Mouse (Mus musculus): ENCODE data around the gene Dcps. TPM values are rescaled to one million over a fixed set of nuclear protein-coding genes. Genes with fewer than 3 reads are reported as not detected.

The Dcps gene
- polyA plus RNA-seq, 1 experiment from 2014 or later, result 90.9 TPM

- peak overlapping the region; percentile 53 for H3K4me2 ChIP-seq
- peak overlapping the region; percentile 41 for H3K9ac ChIP-seq (ENCODE audit: low read depth, low read length)
- peaks cover 37% of the 10 kb centered on the region for H3K4me1 ChIP-seq (replicated peaks; ENCODE audit: control insufficient read depth, insufficient read depth, low read length)
- H3K27ac ChIP-seq (ENCODE audit: low read depth, low read length), result peak overlapping the region; percentile 95
- H3K36me3 ChIP-seq (ENCODE audit: control insufficient read depth, insufficient read depth, low read length), result peaks cover 11% of the 10 kb centered on the region
- no peaks in the 10 kb centered on the region for H3K9me3 ChIP-seq (ENCODE audit: control insufficient read depth, low read length)
- DNase-seq (ENCODE audit: low spot score) (peak; percentile 64), ATAC-seq (replicated peaks; ENCODE audit: low FRiP score) (peak; percentile 93)
- no peaks in the 10 kb centered on the region for H3K27me3 ChIP-seq (replicated peaks; ENCODE audit: control insufficient read depth, insufficient read depth, low read length)
- 0 out of 2 replicates have a peak overlapping the region, but pooled peaks have one; percentile 9 for H3K4me3 ChIP-seq (ENCODE audit: low read depth, low read length)
- WGBS, result 37% methylated on average over 5 of the region's 5 CpGs
These were observed 53.2 kb downstream of the Dcps start for GRCm38 (mm10) chr9:35122551-35123266.

GRCm38 (mm10) chr9:35119168-35119567, 56.7 kb downstream of the Dcps start, which contains the start of gene St3gal4:
Gene St3gal4, minus strand, starts transcription at chr9:35119268.
- Histone ChIP-seq H3K4me1 (replicated peaks; ENCODE audit: control insufficient read depth, insufficient read depth, low read length) (peaks cover 47% of the 10 kb centered on the region), H3K36me3 (ENCODE audit: control insufficient read depth, insufficient read depth, low read length) (peaks cover 3% of the 10 kb centered on the region), H3K4me3 (ENCODE audit: low read depth, low read length) (peak within 1 kb of the TSS; percentile 83), H3K4me2 (peak within 1 kb of the TSS; percentile 91), H3K27me3 (replicated peaks; ENCODE audit: control insufficient read depth, insufficient read depth, low read length) (no peaks in the 10 kb centered on the region), H3K27ac (ENCODE audit: low read depth, low read length) (peak within 1 kb of the TSS; percentile 97), H3K9ac (ENCODE audit: low read depth, low read length) (peak within 1 kb of the TSS; percentile 95), H3K9me3 (ENCODE audit: control insufficient read depth, low read length) (no peaks in the 10 kb centered on the region)
- no peak for ATAC-seq (replicated peaks; ENCODE audit: low FRiP score)
- no peak for DNase-seq (ENCODE audit: low spot score)
- 83% methylated on average over 6 of the region's 6 CpGs for whole genome bisulfite sequencing

- ATAC-seq (replicated peaks; ENCODE audit: low FRiP score) (no peak), DNase-seq (ENCODE audit: low spot score) (no peak)
- Histone ChIP-seq H3K4me1 (replicated peaks; ENCODE audit: control insufficient read depth, insufficient read depth, low read length) (peaks cover 47% of the 10 kb centered on the region), H3K27me3 (replicated peaks; ENCODE audit: control insufficient read depth, insufficient read depth, low read length) (no peaks in the 10 kb centered on the region), H3K9me3 (ENCODE audit: control insufficient read depth, low read length) (no peaks in the 10 kb centered on the region), H3K9ac (ENCODE audit: low read depth, low read length) (no peak overlapping the region; the same call in 1 of the 2 replicates), H3K36me3 (ENCODE audit: control insufficient read depth, insufficient read depth, low read length) (peaks cover 2% of the 10 kb centered on the region; the same call in 1 of the 2 replicates), H3K4me3 (ENCODE audit: low read depth, low read length) (peak overlapping the region; percentile 83), H3K27ac (ENCODE audit: low read depth, low read length) (peak overlapping the region; percentile 97; the same call in 1 of the 2 replicates), H3K4me2 (peak overlapping the region; percentile 91)
- WGBS, result 80% methylated on average over 2 of the region's 2 CpGs
These were observed 57.3 kb downstream of the Dcps start for GRCm38 (mm10) chr9:35118563-35118962.

- Histone ChIP-seq H3K4me2 (peak overlapping the region; percentile 91), H3K4me3 (ENCODE audit: low read depth, low read length) (peak overlapping the region; percentile 83), H3K27me3 (replicated peaks; ENCODE audit: control insufficient read depth, insufficient read depth, low read length) (no peaks in the 10 kb centered on the region), H3K36me3 (ENCODE audit: control insufficient read depth, insufficient read depth, low read length) (peaks cover 2% of the 10 kb centered on the region; the same call in 1 of the 2 replicates), H3K9me3 (ENCODE audit: control insufficient read depth, low read length) (no peaks in the 10 kb centered on the region), H3K4me1 (replicated peaks; ENCODE audit: control insufficient read depth, insufficient read depth, low read length) (peaks cover 39% of the 10 kb centered on the region), H3K27ac (ENCODE audit: low read depth, low read length) (peak overlapping the region; percentile 97), H3K9ac (ENCODE audit: low read depth, low read length) (peak overlapping the region; percentile 95)
- DNase-seq (ENCODE audit: low spot score) (peak; percentile 59), ATAC-seq (replicated peaks; ENCODE audit: low FRiP score) (peak; percentile 14; the same call in 1 of the 2 replicates)
- WGBS, result 16% methylated on average over 15 of the region's 15 CpGs
These were observed 58.2 kb downstream of the Dcps start for GRCm38 (mm10) chr9:35117384-35118295.

- Histone ChIP-seq H3K9me3 (ENCODE audit: control insufficient read depth, low read length) (no peaks in the 10 kb centered on the region), H3K4me3 (ENCODE audit: low read depth, low read length) (peak overlapping the region; percentile 83), H3K36me3 (ENCODE audit: control insufficient read depth, insufficient read depth, low read length) (peaks cover 2% of the 10 kb centered on the region; the same call in 1 of the 2 replicates), H3K9ac (ENCODE audit: low read depth, low read length) (peak overlapping the region; percentile 95), H3K27me3 (replicated peaks; ENCODE audit: control insufficient read depth, insufficient read depth, low read length) (no peaks in the 10 kb centered on the region), H3K4me1 (replicated peaks; ENCODE audit: control insufficient read depth, insufficient read depth, low read length) (peaks cover 40% of the 10 kb centered on the region), H3K4me2 (peak overlapping the region; percentile 91), H3K27ac (ENCODE audit: low read depth, low read length) (peak overlapping the region; percentile 97)
- DNase-seq (ENCODE audit: low spot score) (peak; percentile 87), ATAC-seq (replicated peaks; ENCODE audit: low FRiP score) (peak; percentile 88)
- under 1% methylated on average over 78 of the region's 84 CpGs for WGBS
These were observed 59.2 kb downstream of the Dcps start for GRCm38 (mm10) chr9:35116391-35117381.

GRCm38 (mm10) chr9:35115804-35116203, 60.1 kb downstream of the Dcps start:
- ATAC-seq (replicated peaks; ENCODE audit: low FRiP score) (no peak), DNase-seq (ENCODE audit: low spot score) (no peak)
- peak overlapping the region; percentile 83 for H3K4me3 ChIP-seq (ENCODE audit: low read depth, low read length)
- H3K4me2 ChIP-seq, result peak overlapping the region; percentile 91
- no peaks in the 10 kb centered on the region for H3K9me3 ChIP-seq (ENCODE audit: control insufficient read depth, low read length)
- no peaks in the 10 kb centered on the region; the same call in 1 of the 2 replicates for H3K36me3 ChIP-seq (ENCODE audit: control insufficient read depth, insufficient read depth, low read length)
- 38% methylated on average over 4 of the region's 4 CpGs for WGBS
- H3K9ac ChIP-seq (ENCODE audit: low read depth, low read length), result peak overlapping the region; percentile 95
- H3K4me1 ChIP-seq (replicated peaks; ENCODE audit: control insufficient read depth, insufficient read depth, low read length), result peaks cover 41% of the 10 kb centered on the region
- no peaks in the 10 kb centered on the region for H3K27me3 ChIP-seq (replicated peaks; ENCODE audit: control insufficient read depth, insufficient read depth, low read length)
- H3K27ac ChIP-seq (ENCODE audit: low read depth, low read length), result peak overlapping the region; percentile 97

GRCm38 (mm10) chr9:35115299-35115698, 60.6 kb downstream of the Dcps start:
- Histone ChIP-seq H3K9me3 (ENCODE audit: control insufficient read depth, low read length) (no peaks in the 10 kb centered on the region), H3K27ac (ENCODE audit: low read depth, low read length) (peak overlapping the region; percentile 97; the same call in 1 of the 2 replicates), H3K4me2 (peak overlapping the region; percentile 91), H3K4me3 (ENCODE audit: low read depth, low read length) (peak overlapping the region; percentile 83), H3K27me3 (replicated peaks; ENCODE audit: control insufficient read depth, insufficient read depth, low read length) (no peaks in the 10 kb centered on the region), H3K36me3 (ENCODE audit: control insufficient read depth, insufficient read depth, low read length) (no peaks in the 10 kb centered on the region; the same call in 1 of the 2 replicates), H3K9ac (ENCODE audit: low read depth, low read length) (peak overlapping the region; percentile 95), H3K4me1 (replicated peaks; ENCODE audit: control insufficient read depth, insufficient read depth, low read length) (peaks cover 46% of the 10 kb centered on the region)
- 38% methylated on average over 4 of the region's 4 CpGs for WGBS
- no peak for DNase-seq (ENCODE audit: low spot score)
- ATAC-seq (replicated peaks; ENCODE audit: low FRiP score), result no peak
